Mouse (Mus musculus): ENCODE results near the gene Stk39.
"Not testable (repeated sequence)": the region's sequence is repeated elsewhere in the genome, so short reads cannot be mapped to it uniquely, and the experiment has no call there.

The Stk39 gene

DNA sequence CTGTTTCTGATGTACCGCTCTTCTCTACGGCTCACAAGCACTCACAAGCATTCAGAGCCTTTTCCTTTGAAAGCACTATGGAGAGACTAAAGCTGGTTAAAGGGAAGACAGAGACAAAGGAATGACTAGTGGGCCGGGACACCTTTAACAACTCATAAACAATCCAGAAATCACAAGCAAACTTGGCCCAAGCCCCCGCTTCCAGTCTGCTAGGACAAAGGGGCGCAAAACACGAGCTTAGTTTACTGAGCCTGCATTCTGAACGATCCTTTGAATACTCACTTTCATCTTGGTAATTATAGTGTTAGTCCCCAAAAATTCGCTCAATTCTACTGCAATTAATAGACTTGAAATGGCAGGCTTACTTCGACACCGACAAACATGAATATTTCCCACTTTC is 221.2 kb downstream of the Stk39 start:
- in situ Hi-C loops (cut with MboI, MseI): no loop called here

DNA sequence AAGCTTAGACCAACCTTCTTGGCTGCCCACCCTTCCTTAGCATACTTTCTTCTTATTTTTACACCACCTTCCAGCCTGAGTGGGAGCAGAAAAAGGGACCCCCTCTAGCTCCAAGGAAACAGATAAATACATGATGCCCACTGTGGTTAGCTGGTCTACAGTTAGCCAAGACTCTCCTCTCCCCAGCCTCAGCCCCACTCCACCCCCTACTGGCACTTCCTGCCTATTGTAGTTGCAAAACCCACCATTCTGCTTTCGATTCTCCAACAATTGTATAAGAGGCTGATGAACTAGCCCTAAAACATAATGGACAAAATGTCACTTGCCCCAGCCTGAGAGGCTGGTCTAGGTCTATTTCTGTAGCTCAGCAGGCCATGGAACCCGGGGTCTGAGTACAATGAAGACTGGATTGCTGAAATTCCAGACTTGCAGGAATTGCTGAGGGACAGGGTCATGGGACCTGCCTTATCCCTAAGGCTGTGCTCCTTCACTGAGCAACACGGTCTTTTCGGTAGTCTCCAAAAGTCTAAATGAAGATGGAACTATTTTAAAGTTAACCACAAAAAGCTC is 222.1 kb downstream of the Stk39 start:
- in situ Hi-C loops (cut with MboI, MseI): no loop called here

DNA sequence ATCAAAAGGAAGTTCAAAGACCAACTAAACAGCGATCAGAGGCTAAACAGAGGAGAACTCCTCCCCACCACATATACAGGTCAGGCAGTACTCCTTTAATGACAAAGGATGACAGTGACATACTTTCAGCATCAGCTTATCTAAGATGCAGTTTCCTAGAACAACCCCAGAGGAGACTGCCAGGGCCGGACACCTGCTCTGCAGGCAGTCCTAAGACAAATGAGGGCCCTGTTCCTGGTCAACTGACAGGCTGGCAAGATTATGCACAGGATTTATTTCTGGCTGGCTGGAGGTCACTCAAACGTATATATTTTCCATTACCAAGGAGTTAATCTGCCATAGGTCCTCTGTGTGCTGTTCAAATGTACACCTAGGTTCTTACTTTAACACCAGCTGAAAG is 225.8 kb downstream of the Stk39 start:
- in situ Hi-C loops (cut with MboI, MseI): no loop called here

DNA sequence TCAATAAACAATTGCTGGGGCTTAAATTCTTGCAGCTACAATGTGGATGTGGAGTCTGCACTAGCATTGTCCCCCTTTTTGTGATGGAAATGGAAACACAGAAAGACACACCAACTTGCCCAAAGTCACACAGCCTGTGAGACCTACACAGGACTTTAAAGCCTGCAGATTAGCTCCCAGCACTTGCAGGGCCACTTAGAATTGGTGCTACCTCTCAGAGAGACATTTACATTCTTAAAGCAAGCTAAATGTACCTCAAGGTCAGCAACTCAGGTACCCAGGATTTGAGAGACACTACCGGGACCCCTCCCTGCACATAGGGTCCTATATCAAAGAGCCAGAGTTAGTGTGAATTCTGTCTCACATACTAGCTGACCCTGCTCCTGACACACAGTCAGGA is 227.5 kb downstream of the Stk39 start:
- in situ Hi-C loops (cut with MboI, MseI): no loop called here

DNA sequence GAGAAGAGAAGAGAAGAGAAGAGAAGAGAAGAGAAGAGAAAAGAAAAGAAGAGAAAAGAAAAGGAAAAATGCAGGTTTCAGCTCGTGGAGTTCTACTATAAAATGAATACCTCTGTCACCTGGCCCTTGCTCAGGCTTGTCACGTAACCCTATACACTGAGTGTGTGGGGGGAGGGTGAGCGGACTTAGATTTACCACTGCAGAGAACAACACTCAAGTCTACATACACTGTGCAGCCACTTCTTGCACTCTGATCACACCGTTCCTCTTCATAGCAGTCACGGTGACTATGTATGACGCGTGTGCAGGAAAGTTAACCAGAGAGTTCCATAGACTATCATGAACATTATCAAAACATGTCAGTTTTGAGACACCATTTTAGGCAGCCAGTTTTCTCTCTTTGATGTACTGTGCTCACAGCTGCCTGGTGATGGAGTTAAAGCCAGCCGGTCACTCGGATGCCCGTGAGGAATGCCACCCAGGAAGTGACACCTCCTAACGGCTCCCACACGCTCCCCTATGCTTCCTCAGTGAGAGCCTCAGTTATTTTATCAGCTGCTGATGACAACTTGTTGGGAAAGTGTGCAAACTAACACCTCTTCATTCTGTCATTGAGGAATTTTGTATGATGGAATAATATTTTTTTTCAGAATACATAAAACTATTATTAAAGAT is 228.1 kb downstream of the Stk39 start:
- in situ Hi-C loops (cut with MboI, MseI): no loop called here

DNA sequence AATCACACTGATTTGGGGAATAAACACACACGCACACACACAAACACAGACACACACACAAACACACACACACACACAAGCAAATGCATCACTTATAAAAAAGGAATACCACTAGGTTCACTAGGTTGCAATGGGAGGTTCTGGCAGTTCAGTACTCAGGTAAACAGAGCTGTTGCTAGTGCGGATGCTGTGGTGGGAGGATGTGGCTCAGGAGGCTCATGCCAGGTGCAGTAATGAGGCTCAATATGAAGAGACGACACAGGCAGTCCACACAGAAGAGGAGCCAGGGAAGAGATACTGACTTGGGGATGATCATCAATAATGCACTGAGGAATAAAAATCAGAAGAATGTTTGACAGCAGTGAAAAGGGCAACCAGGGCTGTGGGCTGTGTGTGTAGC is 228.8 kb downstream of the Stk39 start:
- in situ Hi-C loops (cut with MboI, MseI): no loop called here

DNA sequence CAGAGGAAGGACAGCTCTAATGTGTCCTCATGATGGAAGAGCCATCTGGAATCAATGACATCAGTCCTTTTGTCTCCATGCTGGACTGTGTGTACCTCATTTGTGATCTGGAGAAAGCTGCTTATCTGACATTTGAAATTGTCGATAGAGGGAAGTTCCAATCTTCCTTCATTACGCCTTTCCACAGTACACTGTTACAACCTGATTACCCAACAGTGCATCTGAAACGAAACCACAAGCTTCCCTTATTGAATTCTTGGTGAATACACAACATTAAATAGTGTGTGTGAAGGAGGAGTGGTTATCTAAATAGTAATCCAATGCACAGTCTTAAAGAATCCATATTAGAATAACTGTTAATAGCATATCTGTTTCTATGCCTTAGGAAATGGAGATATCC is 230.0 kb downstream of the Stk39 start:
- in situ Hi-C loops (cut with MboI, MseI): no loop called here

DNA sequence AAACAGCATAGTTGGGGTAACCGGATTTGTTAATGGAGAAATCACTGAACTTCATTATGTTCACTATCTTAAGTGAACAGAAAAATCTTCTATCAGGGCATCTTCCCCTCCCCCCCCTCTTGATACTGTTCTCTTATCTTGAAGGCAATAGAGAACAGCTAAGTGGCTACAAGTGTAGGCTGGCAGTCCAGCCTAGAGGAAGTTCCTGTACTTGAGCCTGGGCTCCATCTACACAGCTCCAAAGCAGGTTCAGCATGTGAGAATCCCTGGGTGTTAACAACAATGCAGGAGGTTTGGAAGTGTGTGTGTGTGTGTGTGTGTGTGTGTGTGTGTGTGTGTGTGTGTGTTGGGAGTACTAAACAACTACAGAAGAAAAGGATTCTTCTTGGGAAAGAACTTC is 230.4 kb downstream of the Stk39 start:
- in situ Hi-C loops (cut with MboI, MseI): no loop called here

DNA sequence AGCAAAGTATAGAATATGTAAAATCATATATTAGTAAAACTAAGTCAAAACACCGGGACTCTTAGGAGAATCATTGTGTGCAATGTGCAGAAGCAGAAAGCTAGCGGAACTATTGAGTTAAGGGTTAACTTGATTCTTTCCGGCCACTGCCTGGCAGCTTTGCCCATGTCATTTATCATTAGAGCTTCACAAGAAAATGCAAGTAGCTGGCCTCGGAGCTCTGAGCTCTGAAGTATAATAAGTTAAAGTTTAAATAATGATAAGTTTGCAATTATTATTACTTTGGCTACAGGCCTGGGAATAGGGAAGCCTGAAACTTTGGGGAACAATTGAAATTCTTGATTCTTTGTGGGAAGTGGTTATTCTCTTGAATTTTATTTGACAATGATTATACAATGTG is 232.7 kb downstream of the Stk39 start:
- in situ Hi-C loops (cut with MboI, MseI): not testable (repeated sequence)

DNA sequence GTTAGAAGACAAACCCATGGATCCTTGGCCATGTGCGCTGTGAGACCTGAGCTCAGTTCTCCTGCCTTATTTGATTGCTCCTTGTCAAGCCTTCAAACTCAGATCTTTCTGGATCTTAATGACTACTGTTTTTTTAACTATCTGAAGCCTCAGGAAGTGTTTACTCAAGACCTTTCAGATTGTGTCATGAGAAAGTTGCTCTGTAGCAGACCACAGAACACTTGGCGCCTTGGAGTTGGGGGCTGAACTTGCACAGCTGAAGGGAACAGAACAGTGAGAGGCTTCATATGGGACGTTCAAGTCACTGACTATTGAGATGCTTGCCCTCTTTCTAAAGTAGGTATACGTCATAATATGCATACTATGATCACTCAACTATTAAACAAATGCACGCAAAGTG is 239.1 kb downstream of the Stk39 start:
- in situ Hi-C loops (cut with MboI, MseI): no loop called here

DNA sequence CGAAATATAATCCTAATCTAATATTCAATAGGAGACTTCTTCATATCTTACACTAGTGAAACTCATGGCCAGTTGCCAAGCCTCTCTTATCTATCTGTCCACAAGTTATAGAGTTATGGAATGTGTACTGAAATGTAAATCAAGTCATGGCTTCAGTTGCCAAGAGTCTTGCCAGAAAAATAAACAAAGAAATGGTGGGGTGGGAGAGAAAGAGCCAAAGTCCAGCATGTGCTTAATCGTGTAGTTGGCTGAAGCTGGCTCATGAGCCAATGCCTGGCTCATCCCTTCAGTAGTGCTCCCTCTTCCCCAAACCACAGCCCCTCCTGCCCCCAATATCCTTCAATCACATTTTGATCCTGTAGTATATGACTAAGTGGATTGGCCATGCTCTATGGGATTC is 242.2 kb downstream of the Stk39 start:
- in situ Hi-C loops (cut with MboI, MseI): loop anchor here in 1 of 2 experiments (5.0 kb wide), 1 partner anchor 117 kb away; no protein-coding TSS in a partner anchor

DNA sequence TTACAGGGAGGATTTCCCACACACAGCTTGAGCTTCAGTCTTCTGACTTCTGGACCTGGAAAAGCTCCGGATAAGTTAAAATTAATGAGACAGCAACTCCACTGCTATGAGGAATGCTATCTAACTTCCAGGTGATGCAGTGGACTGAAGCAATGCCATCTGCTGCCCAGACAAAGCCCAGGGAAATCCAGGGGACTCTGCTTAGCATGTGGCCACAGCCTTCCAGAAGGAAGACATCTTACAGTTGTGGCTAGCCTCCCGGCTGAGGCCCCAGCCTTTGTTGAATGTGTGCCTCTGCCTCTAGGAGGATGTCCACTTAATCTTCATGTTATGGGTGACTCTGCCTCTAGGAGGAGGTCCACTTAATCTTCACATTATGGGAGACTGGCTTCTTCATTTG is 243.0 kb downstream of the Stk39 start:
- in situ Hi-C loops (cut with MboI, MseI): loop anchor here in 1 of 2 experiments (5.0 kb wide), 1 partner anchor 118 kb away; no protein-coding TSS in a partner anchor

DNA sequence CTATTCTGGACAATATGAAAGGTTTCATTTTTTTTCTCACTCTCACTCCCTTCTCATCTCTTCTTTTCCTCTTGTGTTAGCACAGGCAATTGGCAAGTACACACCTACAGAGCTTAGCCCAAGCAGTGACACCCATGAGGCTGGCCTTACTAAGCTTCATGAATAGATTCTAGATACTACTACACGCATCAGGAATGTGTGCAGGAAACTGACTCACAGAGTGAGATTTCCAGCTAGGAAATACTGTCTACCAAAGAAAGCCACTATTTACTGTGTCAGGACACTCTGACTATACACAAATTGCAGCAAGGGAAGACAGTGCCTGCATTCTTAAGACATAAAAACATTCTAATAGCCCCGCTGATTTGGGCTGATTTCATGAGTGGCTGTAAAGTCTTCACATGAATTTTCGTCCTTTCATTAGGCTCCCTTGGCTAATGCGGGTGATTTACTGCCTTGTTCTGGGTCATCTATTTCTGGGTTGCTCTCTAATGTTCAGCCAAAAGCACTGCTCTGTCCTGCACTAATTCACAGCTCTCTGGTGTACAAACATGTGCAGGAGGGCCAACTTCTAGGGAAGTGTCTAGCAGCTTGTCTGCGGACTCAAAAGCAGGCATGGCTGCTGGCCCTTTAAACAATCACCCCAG is 249.7 kb downstream of the Stk39 start:
- in situ Hi-C loops (cut with MboI, MseI): no loop called here

DNA sequence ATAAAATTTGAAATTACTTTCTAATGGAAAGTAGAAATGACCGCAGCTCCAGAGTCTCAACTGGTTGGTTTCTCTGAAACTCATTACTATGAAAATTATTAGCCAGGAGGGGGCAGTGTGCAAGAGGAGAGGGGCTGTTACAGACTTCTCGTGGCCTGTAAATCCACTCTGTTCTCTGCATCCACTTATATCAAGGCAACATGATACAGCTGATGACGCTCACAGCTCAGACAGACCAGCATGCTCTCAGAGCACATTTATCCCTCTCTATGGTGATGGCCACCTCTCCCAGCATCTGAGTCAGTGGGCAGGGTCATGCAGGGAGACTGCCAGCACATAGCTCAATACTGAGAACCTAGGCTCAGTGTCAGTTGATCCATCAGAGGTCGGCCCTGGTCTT is 250.8 kb downstream of the Stk39 start:
- in situ Hi-C loops (cut with MboI, MseI): no loop called here

DNA sequence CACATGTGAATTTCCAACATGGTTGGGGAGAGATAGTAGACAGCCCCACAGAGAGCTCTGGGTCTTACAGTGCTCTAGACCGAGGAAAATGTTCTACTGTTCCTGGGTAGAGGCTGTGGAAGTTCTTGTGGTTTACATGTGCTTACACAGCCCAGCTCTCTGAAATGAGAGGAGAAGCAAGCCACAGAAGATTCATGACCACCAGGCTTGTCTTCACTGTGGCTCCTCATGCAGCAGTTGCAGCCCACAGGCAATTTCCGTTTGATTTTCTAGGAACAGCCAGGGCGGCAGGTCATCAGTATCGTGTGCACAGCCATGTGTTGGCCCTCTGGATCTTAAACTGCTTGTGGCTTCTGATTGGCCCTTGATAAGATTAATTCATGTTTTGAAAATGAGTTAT is 252.2 kb downstream of the Stk39 start:
- in situ Hi-C loops (cut with MboI, MseI): no loop called here

DNA sequence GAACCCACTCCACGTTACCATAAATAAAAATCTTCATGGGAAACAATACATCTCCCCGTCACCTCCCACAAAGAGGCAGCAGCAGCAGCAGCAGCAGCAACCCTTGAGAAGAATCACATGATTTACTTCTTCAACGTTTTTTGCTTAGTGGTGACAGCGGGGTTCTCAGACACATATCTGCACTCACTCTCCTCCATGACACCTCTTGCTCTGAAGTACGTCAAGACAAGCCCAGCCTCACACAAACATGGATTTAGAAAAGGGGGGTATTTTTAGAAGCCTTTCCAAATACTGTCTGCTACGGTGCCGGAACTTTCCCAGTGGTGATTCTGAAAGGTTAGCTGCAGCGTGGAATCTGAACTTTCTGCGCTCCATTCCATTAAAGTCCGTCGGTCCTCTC is 256.9 kb downstream of the Stk39 start:
- in situ Hi-C loops (cut with MboI, MseI): no loop called here

DNA sequence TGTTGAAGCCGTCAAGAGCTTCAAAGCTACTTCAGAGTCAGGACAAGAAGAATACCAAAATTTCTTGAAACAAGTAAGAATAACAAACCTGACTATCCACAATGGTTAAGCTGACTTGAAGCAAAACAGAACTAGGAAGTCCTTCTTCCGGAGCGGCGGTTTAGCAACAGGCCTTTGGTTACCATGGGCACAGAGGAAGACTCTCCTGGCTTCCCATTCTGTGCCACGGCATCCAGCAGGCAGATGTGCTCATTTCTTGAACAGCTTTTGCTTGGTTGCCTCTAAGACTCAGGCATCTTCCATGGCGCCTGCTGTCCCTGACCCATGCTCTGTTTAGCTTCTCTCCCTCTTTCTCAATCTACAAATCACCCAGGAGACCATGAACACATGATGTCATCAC is 257.7 kb downstream of the Stk39 start:
- in situ Hi-C loops (cut with MboI, MseI): no loop called here

DNA sequence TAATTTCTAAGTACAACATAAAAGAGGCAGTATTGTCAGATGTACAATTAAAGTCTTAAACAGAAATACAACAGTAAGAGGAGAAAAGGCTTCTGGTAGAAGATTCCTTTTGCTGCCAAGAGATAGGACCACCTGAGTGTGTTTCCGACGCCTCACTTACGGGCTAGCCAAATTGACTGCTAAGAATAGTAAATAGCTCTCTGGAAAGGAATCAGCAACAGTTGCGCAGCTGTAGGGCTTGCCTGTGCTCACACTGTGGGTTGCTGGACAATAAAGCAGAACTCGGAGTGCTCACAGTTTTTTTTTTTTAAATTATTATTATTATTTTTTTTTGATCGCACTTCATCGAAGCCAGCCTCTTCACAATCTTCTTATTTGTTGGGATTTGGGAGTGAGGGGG is 260.6 kb downstream of the Stk39 start:
- in situ Hi-C loops (cut with MboI, MseI): no loop called here

DNA sequence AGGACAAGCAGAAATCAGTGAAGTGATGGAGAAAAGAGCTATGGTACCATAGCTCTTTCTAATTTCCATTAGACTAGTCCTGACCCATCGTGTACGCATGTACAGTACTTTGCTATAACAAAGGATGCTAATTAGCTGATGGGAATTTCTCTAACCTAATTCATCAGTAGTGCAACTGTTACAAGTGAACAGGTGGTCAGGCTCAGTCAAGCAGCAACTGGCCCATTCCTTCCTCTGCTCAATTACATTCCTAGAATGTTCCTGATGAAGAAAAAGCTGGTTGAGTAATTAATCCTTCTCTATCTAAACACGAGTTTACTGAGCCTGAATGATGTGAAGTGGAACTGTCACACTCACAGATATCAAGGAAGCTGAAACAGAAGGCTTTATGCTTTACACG is 275.8 kb downstream of the Stk39 start:
- in situ Hi-C loops (cut with MboI, MseI): no loop called here

DNA sequence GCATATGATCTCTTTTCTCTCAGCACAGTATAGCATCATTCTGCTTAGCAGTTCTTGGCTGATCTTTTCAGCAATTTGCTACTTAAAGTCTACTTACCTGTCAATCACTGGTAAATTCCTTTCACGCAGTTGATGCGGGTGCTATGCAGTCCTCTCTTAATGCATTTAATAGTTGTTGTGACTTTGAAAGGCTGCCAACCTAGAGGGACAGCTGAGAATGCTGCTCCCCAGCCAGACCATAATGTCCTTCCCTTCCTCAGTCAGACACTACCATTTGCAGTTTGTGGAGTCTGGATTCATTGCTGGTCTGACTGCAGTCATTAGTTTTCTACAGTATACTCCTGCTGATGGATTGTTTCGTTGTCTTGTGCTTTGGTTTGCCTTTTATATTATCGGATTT is 277.6 kb downstream of the Stk39 start:
- in situ Hi-C loops (cut with MboI, MseI): no loop called here

DNA sequence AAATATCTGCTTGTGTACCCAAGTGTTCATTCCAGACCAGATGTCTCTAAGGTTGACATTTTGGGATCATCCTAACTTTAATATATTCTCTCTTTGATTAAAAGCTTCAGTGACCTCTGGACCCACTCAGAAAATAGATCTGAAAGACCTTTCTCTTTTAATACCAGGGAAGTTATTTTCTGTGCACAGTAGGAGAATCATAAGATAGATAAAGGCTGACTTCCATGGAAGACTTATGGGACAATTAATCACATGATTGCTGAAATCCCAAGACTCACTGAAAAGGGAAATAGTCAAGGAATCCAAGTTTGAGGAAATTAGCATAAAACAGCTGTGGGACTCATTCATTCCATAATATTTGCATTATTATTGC is 278.6 kb downstream of the Stk39 start:
- in situ Hi-C loops (cut with MboI, MseI): no loop called here

DNA sequence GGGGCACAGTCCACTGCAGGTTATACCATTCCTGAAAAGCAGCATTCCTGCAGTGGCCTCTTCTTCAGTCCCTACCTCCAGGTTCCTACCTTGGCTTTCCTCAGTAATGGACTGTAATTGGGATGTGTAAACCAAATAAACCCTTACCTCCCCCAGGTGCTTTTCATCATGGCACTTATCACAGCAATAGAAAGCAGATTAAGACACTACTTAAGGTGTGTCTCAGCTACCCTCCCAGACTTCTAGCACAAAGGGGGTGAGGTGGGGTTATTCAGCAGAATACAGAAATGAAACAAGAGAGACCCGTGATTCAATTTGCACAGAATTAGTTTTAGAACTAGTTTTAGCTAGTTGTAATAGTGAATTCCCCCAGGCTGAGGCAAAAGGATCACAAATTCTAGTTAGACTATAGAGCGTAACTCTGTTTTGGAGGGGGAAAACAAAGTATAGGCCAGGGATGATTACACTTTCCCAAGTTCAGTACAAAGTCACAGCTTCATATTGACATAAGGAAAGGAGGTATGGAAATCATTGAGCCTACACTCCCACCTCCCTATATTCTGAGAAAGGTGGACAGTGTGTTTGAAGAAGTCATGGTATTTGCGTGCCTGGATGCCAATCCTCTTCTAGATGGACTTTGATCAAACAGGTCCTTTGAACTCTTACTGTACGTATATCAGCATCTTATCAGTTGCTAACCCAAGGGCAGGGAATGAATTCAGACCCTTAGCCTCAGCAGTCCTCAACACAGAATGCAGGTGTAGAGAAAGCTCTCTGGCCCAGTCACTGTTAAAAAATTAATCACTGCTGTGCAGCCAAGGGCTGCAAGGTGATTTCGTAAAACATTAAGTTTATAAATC is 279.2 kb downstream of the Stk39 start:
- in situ Hi-C loops (cut with MboI, MseI): no loop called here

All from T-helper 17 cell (primary cell).